Mouse (Mus musculus) layer of hippocampus, adult 2 months (tissue): Measurements from ENCODE around the gene Thap4. TPM values are rescaled to one million over a fixed set of nuclear protein-coding genes. Genes with fewer than 3 reads are reported as not detected.

Source experiments
- DNase-seq, 2 experiments: peaks; one replicate each; pipeline ENCODE4 v3.0.0; 2022; ENCODE audit warnings: low spot score in 2 of 2
- H3K27ac ChIP-seq: fragments of 200-600 bp; 2 replicates; pipeline ENCODE4 v1.8.1; 2022
- H3K4me3 ChIP-seq: fragments of 200-600 bp; 2 replicates; pipeline ENCODE4 v1.8.1; 2022; ENCODE audit warnings: mild to moderate bottlenecking
- CTCF ChIP-seq: fragments of 200-600 bp; conservative IDR thresholded peaks from 2 replicates; pipeline ENCODE4 v1.8.1; 2022; ENCODE audit warnings: antibody characterized with exemption, mild to moderate bottlenecking, moderate library complexity
- long read RNA-seq, 2 experiments: library from polyadenylated mRNA; stranded (forward); transcript quantifications; one replicate each; pipeline ENCODE4 v2.0.0; 2021; ENCODE audit warnings: borderline mapping rate in 2 of 2
- total RNA-seq, 2 experiments: library from RNA; stranded (reverse); gene quantifications; 2 replicates each; pipeline ENCODE4 v1.2.3; 2021

The Thap4 gene
- 10 to 100 TPM; 35.2 to 35.4 TPM for total RNA-seq
- long read RNA-seq, experiment 1, full-length matches to known transcripts: 8 of 13 reads
- long read RNA-seq, experiment 1, partial matches to known transcripts: 5 of 13 reads
- long read RNA-seq, experiment 1, other reads (novel, unspliced or antisense): 0 of 13 reads
- long read RNA-seq, experiment 2, full-length matches to known transcripts: 10 of 17 reads
- long read RNA-seq, experiment 2, partial matches to known transcripts: 5 of 17 reads
- long read RNA-seq, experiment 2, other reads (novel, unspliced or antisense): 2 of 17 reads

DNA sequence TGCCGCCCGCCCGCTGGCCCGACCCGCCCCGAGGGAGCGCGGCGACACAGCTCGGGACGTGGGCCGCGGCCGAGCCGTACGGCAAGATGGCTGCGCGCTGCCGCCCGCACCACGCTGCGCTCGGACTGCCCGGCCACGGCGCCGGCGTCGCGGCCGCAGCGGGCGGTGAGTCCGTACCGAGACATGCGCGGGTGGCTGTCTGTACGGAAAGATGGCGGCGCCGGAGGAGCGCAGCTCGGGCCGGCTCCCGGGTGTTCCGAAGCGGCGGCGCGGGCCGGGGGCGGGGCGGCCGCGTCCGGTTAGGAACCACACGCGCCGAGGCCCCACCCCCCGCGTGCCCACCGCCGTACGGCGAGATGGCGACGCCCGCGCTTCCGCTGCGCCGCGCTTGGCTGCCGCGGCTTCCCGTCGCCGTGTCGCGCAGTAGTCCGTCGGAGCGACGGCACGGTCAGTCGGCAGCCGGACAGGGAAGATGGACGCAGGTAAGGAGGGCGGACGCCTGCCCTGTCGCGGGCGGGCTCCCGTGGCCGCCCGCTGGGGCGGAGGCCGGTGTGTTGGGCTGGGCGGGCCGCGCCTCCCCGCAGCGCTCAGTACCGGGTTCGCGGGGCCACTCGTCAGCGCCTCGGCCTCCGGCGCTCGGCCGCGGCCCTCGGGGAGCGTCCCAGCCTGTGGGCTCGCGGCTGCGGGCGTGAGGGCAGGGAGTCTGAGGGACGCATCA, at the start of gene Thap4:
Gene Thap4, minus strand, starts transcription at position 292 of the 718 bp plus-strand sequence.
- TF ChIP-seq CTCF: no peak
- DNase-seq: peak; percentile 93
- Histone ChIP-seq H3K4me3 (peak within 1 kb of the TSS; percentile 69), H3K27ac (peak within 1 kb of the TSS; percentile 92)

GRCm38 (mm10) chr1:93803556-93804507, 49.2 kb upstream of the Thap4 start, which contains the start of gene Ing5:
Gene Ing5, plus strand, starts transcription at chr1:93803965.
- peak within 1 kb of the TSS; percentile 98 for H3K27ac ChIP-seq
- TF ChIP-seq CTCF: peak; percentile 99
- peak within 1 kb of the TSS; percentile 69 for H3K4me3 ChIP-seq
- peak; percentile 99 to 100 for DNase-seq

DNA sequence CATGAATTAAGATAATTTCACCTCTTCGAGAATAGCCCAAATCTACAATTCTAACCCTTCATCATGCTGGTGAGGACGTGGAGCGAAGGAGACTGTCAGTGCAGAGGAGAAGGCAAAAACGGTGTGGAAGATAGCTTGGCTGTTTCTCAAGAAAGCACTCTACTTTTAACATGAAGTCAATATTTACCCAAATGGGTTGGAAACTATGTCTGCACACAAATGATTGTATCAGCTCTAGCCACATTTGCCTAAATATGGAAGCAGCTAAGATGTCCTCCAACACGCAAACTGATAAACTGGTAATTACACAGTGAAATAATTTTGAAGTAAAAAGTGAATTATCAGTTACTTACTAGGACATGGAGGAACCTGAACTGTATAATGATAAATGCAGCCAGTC, 48.1 kb upstream of the Thap4 start:
- no peak for DNase-seq
- no peak for TF ChIP-seq CTCF
- Histone ChIP-seq H3K27ac (no peak overlapping the region), H3K4me3 (no peak overlapping the region)

GRCm38 (mm10) chr1:93801741-93802238, 47.1 kb upstream of the Thap4 start, which contains the start of gene Dtymk:
Gene Dtymk, minus strand, starts transcription at chr1:93801934.
- Histone ChIP-seq H3K27ac (peak within 1 kb of the TSS; percentile 90), H3K4me3 (peak within 1 kb of the TSS; percentile 91)
- DNase-seq: peak; percentile 88 to 96
- peak; percentile 77 for TF ChIP-seq CTCF

DNA sequence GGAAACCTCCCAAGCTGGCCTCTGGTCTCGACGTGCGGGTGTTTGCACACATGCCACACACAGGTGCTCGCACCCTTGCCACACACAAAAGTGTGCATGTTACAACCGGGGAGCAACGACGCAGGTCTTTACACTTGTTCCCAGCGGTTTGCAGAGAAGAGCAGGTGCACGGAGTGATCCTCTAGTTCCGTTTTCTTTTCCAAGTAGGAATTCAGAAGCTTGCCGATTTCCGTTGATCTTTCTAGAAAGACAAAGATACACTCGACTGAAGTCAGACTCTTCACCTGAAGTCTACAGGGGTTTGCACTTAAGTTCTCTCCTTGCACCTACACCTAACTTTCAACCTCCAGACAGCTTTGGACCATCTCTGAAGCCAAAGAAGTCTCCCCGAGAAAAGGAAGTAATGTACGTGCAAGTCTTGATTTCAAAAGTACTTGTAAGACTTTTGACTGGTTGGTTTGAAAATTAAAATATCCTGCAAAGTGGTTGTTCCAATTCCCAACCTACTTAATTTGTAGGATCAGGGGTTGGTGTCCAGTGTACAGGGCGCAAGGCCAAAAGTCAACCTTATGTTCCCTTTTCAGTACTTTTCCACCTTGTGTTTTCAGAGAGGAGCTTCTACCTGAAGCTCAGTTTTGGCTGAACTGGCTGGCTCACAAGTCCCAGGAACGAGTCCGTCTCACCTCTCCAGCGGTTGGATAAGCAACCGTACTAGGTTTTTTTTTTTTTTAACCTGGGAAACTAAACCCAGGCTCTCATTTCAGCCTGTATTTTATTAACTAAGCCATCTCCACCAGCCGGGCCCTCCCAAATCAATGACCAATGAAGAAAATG, 46.2 kb upstream of the Thap4 start:
- DNase-seq: no peak
- H3K4me3 ChIP-seq: peak overlapping the region; percentile 91
- no peak for TF ChIP-seq CTCF
- H3K27ac ChIP-seq: peak overlapping the region; percentile 90; the same call in 1 of the 2 replicates

DNA sequence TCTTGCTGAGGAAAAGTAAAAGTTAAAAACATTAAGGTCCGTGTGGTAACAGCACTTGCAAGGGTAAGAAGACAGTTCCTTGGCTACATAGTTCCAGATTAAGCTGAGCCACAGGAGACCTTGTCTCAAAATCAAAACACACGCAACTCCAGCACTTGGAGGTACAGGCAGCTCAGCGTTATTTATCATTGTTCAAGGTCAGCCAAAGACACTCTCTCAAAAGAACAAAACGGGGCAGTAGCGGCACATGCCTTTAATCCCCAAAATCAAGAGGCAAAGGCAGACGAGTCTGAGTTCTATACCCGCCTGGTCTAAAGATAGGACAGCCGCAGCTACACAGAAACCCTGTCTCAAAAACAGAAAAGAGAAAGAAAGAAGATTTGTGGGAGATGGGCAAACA, 41.2 kb upstream of the Thap4 start:
- no peak overlapping the region for H3K4me3 ChIP-seq
- no peak for DNase-seq
- no peak for TF ChIP-seq CTCF
- H3K27ac ChIP-seq: no peak overlapping the region

- H3K4me3 ChIP-seq: no peak overlapping the region
- no peak for TF ChIP-seq CTCF
- no peak for DNase-seq
- no peak overlapping the region for H3K27ac ChIP-seq
These were observed 39.9 kb upstream of the Thap4 start for GRCm38 (mm10) chr1:93794526-93794925.

GRCm38 (mm10) chr1:93786912-93787311, 32.2 kb upstream of the Thap4 start:
- TF ChIP-seq CTCF: no peak
- DNase-seq: no peak
- no peak overlapping the region for H3K4me3 ChIP-seq
- H3K27ac ChIP-seq: no peak overlapping the region

GRCm38 (mm10) chr1:93776686-93777085, 22.0 kb upstream of the Thap4 start:
- Histone ChIP-seq H3K27ac (no peak overlapping the region), H3K4me3 (no peak overlapping the region)
- no peak for DNase-seq
- TF ChIP-seq CTCF: no peak

GRCm38 (mm10) chr1:93769901-93770300, 15.2 kb upstream of the Thap4 start:
- TF ChIP-seq CTCF: no peak
- Histone ChIP-seq H3K4me3 (no peak overlapping the region), H3K27ac (no peak overlapping the region)
- no peak for DNase-seq

DNA sequence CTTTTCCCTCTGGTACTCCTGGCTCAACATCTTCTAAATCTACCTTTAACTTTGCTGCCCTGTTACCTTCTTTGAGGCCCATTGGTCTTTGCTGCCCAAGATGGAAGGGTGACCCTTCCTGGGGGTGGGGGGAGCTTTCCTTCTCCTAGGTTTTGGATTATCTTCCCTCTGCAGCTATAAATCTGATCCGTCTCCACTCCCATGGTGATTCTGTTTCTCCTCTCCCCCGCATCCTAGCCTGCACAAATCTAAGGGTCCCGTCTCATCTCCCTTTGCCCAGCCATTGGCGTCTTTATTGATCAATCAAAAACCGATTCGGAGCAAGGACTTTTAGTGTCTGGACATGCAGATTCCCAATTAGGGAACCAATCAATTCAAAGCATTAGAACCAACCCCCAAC, 12.9 kb upstream of the Thap4 start:
- no peak overlapping the region for H3K4me3 ChIP-seq
- TF ChIP-seq CTCF: no peak
- no peak overlapping the region for H3K27ac ChIP-seq
- no peak for DNase-seq
